Mouse (Mus musculus) heart, embryonic 11.5 days (tissue): ENCODE data around the gene Rnpep. TPM values are rescaled to one million over a fixed set of nuclear protein-coding genes. Genes with fewer than 3 reads are reported as not detected.
"Not testable (repeated sequence)": the region's sequence is repeated elsewhere in the genome, so short reads cannot be mapped to it uniquely, and the experiment has no call there.

Source experiments
- ATAC-seq: fragments of 200-750 bp; cut with Nextera tagmentation; replicated peaks from 2 replicates; pipeline ENCODE4 v1.8.0; 2017; ENCODE audit warnings: moderate library complexity; ENCODE audit not compliant: insufficient number of reproducible peaks, low FRiP score, low TSS enrichment
- H3K27ac ChIP-seq: fragments of 300-500 bp; sonication (generic); 2 replicates; pipeline ENCODE4 v1.5.1; 2014; ENCODE audit warnings: mild to moderate bottlenecking, low read depth, low read length
- H3K27me3 ChIP-seq: fragments of 300-500 bp; sonication (generic); 2 replicates; pipeline ENCODE4 v1.6.1; 2014; ENCODE audit warnings: mild to moderate bottlenecking, low read length, mixed read lengths; ENCODE audit not compliant: control insufficient read depth, insufficient read depth
- H3K36me3 ChIP-seq: fragments of 300-500 bp; sonication (generic); 2 replicates; pipeline ENCODE4 v1.6.1; 2014; ENCODE audit warnings: mild to moderate bottlenecking, low read length, moderate library complexity, mixed read lengths; ENCODE audit not compliant: control insufficient read depth, insufficient read depth
- H3K4me1 ChIP-seq: fragments of 300-500 bp; sonication (generic); 2 replicates; pipeline ENCODE4 v1.6.1; 2014; ENCODE audit warnings: low read length; ENCODE audit not compliant: control insufficient read depth, insufficient read depth
- H3K4me2 ChIP-seq: fragments of 300-500 bp; sonication (generic); 2 replicates; pipeline ENCODE4 v1.6.1; 2014; ENCODE audit warnings: mild to moderate bottlenecking, moderate library complexity
- H3K4me3 ChIP-seq: fragments of 300-500 bp; sonication (generic); 2 replicates; pipeline ENCODE4 v1.5.1; 2014; ENCODE audit warnings: low read depth, low read length
- H3K9ac ChIP-seq: fragments of 300-500 bp; sonication (generic); 2 replicates; pipeline ENCODE4 v1.6.1; 2014; ENCODE audit warnings: mild to moderate bottlenecking, low read depth, low read length, moderate library complexity
- H3K9me3 ChIP-seq: fragments of 300-500 bp; sonication (generic); replicated peaks from 2 replicates; pipeline ENCODE4 v1.6.1; 2016; ENCODE audit warnings: low read length; ENCODE audit not compliant: control insufficient read depth
- WGBS: fragments of 180-500 bp; shearing (Covaris S2); extraction: QIAGEN DNeasy Blood & Tissue Kit; methylation state at CpG from one replicate; pipeline ENCODE4 v1.1.7; 2014; ENCODE audit not compliant: insufficient replicate concordance; 5-methylcytosine and 5-hydroxymethylcytosine counted together
- polyA plus RNA-seq: library from polyadenylated mRNA; unstranded; fragments of >200 nt; fragmentation: Nextera tagmentation; extraction: Ambion mirVana; gene quantifications from 2 replicates; pipeline ENCODE4 v1.2.1, GENCODE M21; 2014

Gene Rnpep
- polyA plus RNA-seq, 1 experiment from 2014 or later: 64.4 TPM

DNA sequence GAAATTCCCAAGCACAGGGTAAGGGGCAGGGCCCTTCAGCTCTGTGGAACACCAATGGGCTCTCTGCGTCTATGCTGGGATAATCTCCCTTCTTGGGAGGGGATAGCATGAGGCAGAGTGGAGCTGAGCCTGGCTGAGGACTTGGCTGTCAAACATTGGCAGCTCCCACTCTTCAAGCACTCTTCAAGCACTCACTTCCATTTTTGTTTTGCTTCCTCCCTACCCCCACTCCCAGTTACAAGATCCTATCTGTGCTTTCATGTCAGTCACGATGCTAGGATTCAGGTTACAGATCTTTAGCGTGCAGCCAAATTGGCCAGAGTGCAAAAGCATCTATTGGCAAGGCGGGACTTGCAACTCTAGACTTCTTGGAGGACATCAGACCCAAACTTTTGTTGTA, 31.0 kb downstream of the Rnpep start:
- no peak for ATAC-seq
- Histone ChIP-seq H3K27ac (no peak overlapping the region), H3K4me3 (no peak overlapping the region), H3K36me3 (no peaks in the 10 kb centered on the region), H3K27me3 (peaks cover 39% of the 10 kb centered on the region), H3K4me2 (no peak overlapping the region), H3K4me1 (0 out of 2 replicates have a peak, but pooled peaks cover 8% of the 10 kb centered on the region), H3K9me3 (no peaks in the 10 kb centered on the region), H3K9ac (no peak overlapping the region)
- WGBS: 29% methylated on average over 4 of the region's 4 CpGs

GRCm38 (mm10) chr1:135251405-135251804, 32.5 kb downstream of the Rnpep start:
- Histone ChIP-seq H3K4me3 (no peak overlapping the region), H3K27ac (no peak overlapping the region), H3K4me2 (no peak overlapping the region), H3K27me3 (peaks cover 32% of the 10 kb centered on the region), H3K4me1 (0 out of 2 replicates have a peak, but pooled peaks cover 8% of the 10 kb centered on the region), H3K36me3 (no peaks in the 10 kb centered on the region), H3K9ac (no peak overlapping the region), H3K9me3 (no peaks in the 10 kb centered on the region)
- ATAC-seq: no peak
- 77% methylated on average over 8 of the region's 8 CpGs for WGBS

- H3K4me1 ChIP-seq: 0 out of 2 replicates have a peak, but pooled peaks cover 8% of the 10 kb centered on the region
- ATAC-seq: peak; percentile 90
- no peak overlapping the region for H3K4me3 ChIP-seq
- H3K9ac ChIP-seq: no peak overlapping the region
- peaks cover 30% of the 10 kb centered on the region for H3K27me3 ChIP-seq
- H3K4me2 ChIP-seq: no peak overlapping the region
- no peaks in the 10 kb centered on the region for H3K36me3 ChIP-seq
- H3K27ac ChIP-seq: no peak overlapping the region
- no peaks in the 10 kb centered on the region for H3K9me3 ChIP-seq
- WGBS: 38% methylated on average over 2 of the region's 3 CpGs
Observed at GRCm38 (mm10) chr1:135250706-135251105, 33.2 kb downstream of the Rnpep start.

DNA sequence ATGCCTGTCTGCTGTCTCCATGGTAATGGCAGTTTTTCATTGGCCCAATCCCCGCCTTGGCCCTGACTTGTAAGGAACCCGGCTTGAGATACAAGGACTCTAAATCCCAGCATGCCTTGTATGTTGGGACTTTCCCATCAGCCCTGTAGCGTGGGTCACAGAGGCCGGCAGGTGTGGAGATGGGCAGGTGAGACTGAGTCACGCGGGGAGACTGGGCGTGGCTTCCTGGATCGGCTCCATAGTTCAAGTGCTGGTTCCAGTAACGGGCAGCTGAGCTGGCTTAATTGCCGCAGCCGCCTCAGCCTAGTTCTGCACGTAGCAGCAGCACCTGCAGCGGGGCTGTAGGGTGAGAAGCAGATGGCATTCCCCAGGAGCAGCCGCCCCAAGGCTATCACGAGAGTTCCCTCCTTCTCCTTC, 35.4 kb downstream of the Rnpep start:
- Histone ChIP-seq H3K9ac (no peak overlapping the region), H3K27ac (no peak overlapping the region), H3K4me2 (peak overlapping the region; percentile 52), H3K4me3 (no peak overlapping the region), H3K27me3 (peaks cover 22% of the 10 kb centered on the region), H3K36me3 (no peaks in the 10 kb centered on the region), H3K9me3 (no peaks in the 10 kb centered on the region), H3K4me1 (0 out of 2 replicates have a peak, but pooled peaks cover 8% of the 10 kb centered on the region)
- 8% methylated on average over 15 of the region's 15 CpGs for WGBS
- ATAC-seq: no peak

- Histone ChIP-seq H3K4me3 (no peak overlapping the region), H3K27me3 (peaks cover 10% of the 10 kb centered on the region; the same call in 1 of the 2 replicates), H3K36me3 (no peaks in the 10 kb centered on the region), H3K4me1 (no peaks in the 10 kb centered on the region), H3K27ac (no peak overlapping the region), H3K9ac (no peak overlapping the region), H3K4me2 (no peak overlapping the region), H3K9me3 (no peaks in the 10 kb centered on the region)
- 70% methylated on average over 8 of the region's 8 CpGs for WGBS
- ATAC-seq: no peak
Observed at GRCm38 (mm10) chr1:135244014-135244413, 39.9 kb downstream of the Rnpep start.

DNA sequence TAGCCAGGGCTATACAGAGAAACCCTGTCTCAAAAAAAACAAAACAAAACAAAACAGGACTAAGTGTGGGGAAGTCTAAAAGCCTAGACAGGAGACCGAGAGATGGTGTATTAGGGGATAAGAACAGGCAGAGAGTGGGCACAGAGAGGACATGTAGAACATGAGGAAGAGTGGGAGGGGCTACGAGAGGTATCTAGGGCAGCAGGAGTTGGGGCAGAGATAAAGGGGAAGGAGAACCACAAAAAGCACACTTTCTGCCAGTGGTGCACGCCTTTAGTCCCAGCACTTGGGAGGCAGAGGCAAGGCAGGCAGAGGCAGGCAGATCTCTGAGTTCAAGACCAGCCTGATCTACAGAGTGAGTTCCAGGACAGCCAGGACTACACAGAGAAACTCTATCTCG, 43.7 kb downstream of the Rnpep start:
- H3K4me2 ChIP-seq, H3K27ac ChIP-seq, H3K4me1 ChIP-seq, H3K4me3 ChIP-seq, H3K9ac ChIP-seq, H3K36me3 ChIP-seq, ATAC-seq, H3K9me3 ChIP-seq, H3K27me3 ChIP-seq: not testable (repeated sequence)
- whole genome bisulfite sequencing: 77% methylated on average over 4 of the region's 4 CpGs

DNA sequence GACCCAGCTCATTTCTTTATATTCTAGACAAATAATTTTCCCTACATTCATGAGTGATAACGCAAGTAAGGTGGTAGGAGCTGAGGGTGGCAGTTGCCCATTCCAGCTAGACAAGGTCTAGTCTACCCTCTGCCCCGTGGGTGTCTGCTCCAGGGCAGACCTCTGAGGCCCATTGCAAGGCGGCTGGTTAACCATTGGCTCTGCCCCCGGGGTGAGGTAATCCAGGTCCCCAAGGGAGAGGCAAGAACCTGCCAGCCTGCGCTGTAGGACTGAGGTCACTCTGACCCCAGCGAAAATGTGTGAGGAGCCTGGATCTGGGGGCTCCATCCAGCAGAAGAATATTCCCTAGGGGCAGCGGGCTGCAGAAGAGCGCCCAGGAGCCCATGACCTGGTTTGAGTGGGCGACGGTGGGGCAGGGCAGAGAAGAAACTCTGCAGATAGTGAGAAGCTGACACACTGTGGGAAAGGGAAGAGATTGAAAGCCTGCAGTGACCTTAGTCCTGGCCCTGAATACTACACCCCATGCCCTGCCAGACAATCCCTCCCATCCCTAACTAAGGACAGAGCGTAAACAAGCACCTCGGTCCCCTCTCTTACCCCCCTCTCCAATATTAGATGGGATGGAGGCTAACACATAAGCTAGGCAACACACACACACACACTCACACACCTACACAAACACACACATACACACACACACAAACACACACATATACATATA, 46.6 kb downstream of the Rnpep start:
- no peak for ATAC-seq
- Histone ChIP-seq H3K9ac (no peak overlapping the region), H3K4me3 (no peak overlapping the region), H3K4me1 (no peaks in the 10 kb centered on the region), H3K4me2 (no peak overlapping the region), H3K36me3 (no peaks in the 10 kb centered on the region), H3K27ac (no peak overlapping the region), H3K9me3 (no peaks in the 10 kb centered on the region), H3K27me3 (no peaks in the 10 kb centered on the region)
- 64% methylated on average over 12 of the region's 12 CpGs for WGBS

GRCm38 (mm10) chr1:135234771-135235170, 49.1 kb downstream of the Rnpep start:
- H3K4me1 ChIP-seq: no peaks in the 10 kb centered on the region
- no peak overlapping the region for H3K9ac ChIP-seq
- H3K4me3 ChIP-seq: no peak overlapping the region
- H3K36me3 ChIP-seq: no peaks in the 10 kb centered on the region
- H3K4me2 ChIP-seq: no peak overlapping the region
- no peaks in the 10 kb centered on the region for H3K27me3 ChIP-seq
- WGBS: 84% methylated on average over 12 of the region's 12 CpGs
- H3K9me3 ChIP-seq: no peaks in the 10 kb centered on the region
- no peak for ATAC-seq
- H3K27ac ChIP-seq: no peak overlapping the region

- H3K9ac ChIP-seq: no peak overlapping the region
- H3K27ac ChIP-seq: no peak overlapping the region
- no peak for ATAC-seq
- no peaks in the 10 kb centered on the region for H3K4me1 ChIP-seq
- no peak overlapping the region for H3K4me2 ChIP-seq
- WGBS: 82% methylated on average over 6 of the region's 6 CpGs
- no peaks in the 10 kb centered on the region for H3K27me3 ChIP-seq
- no peak overlapping the region for H3K4me3 ChIP-seq
- H3K36me3 ChIP-seq: no peaks in the 10 kb centered on the region
- no peaks in the 10 kb centered on the region for H3K9me3 ChIP-seq
Observed at GRCm38 (mm10) chr1:135233961-135234360, 49.9 kb downstream of the Rnpep start.
